Mouse (Mus musculus) CD4-positive, CD25-positive, alpha-beta regulatory T cell, adult 4 months (primary cell): Measurements from ENCODE around the gene Unk. TPM values are rescaled to one million over a fixed set of nuclear protein-coding genes. Genes with fewer than 3 reads are reported as not detected.
A peak's percentile ranks its signal among the peaks of the same experiment; 100 is the strongest.

Source experiments
- ATAC-seq: one replicate; pipeline ENCODE4 v1.8.0; 2017
- polyA plus RNA-seq, 2 experiments: library from polyadenylated mRNA; unstranded; fragments of 100-300 nt; shearing (Covaris generic); gene quantifications; one replicate each; pipeline ENCODE4 v1.2.1; 2017

Gene Unk
- polyA plus RNA-seq, 2 experiments from 2014 or later: 10.4 to 16.1 TPM

DNA sequence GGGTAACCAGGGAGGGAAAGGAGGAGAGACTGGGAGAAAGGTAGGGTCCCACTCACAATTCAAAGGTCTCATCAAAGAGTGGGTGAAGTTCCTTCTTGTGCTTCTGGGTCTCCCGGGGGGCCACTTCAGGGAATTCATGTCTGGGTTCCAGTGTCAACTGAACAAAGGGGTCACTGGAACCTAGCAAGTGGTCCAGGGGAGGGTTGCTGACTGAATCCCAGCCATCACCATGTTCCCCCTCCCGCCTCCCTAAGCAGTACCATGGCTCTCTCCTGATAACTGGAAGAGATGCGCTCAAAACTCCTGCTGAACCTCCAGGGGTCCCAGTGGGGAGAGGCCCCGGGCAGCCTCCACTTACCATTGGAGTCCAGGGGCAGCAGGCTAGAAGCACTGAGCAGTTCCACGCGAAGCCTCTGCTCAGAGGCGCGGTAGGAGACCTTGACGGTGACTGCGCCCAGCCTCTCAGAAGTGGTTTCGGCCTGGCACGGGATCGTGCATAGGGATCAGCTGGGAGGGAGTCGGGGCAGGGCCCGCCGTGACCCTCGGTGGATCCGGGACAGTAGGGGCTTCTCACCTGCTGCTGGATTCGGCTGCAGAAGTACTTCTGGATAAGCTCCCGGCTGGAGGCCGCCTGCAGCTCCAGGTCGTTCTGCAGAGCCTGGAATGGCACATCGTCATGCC lies 34.2 kb downstream of the Unk start:
- ATAC-seq: no peak

DNA sequence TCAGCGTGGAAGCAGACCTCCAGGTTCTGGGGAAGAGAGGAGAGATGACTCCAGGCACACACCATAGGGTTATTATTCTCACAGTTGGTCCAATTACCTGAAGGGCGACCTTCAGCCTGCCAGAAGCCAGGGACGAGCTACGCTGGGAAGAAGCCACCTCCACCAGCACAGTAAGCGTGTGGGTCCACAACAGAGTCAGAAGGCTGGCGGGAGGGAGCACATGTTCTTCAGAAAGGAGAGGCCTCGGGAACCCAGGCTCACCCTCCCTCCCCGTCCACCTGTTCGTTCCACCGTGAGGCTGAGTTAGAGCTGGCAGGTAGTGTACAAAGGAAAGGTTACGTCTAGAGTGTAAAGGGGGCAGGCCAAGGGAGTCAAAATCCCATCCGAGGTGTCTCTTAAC lies 35.2 kb downstream of the Unk start:
- no peak for ATAC-seq

DNA sequence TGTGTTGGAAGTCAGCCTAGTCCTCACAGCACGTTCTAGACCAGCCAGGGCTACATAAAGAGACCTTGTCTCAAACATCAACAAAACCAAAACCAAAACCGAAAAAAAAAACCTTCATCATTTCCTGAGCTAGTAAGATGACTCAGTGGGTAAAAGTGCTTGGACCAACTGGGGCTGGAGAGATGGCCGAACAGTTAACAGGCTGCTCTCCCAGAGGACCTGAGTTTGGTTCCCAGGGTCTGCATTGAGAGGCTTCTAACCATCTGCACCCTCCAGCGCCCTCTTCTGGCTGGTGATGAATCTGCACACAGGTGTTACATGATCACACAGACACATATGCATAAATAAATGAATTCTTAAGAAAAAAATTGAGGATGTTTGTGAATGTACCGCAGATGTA lies 41.4 kb downstream of the Unk start:
- peak; percentile 78 for ATAC-seq

DNA sequence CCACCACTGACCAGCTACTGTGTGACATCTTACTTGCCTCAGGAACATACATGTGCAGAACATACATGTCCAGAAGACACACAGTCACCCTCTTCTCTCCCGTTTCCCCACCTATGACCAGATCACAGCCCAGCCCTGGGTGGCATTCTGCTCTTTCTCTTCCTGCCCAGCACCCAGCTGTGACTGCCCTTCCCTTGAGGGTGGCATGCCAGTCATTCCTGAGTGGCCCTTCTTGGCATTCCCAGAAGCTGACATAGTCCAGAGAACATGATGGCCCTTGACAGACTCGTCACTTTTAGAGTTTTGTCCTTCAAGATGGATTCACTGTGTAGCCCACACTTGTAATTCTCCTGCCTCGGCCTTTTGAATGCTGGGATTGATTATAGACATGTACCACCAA lies 42.5 kb downstream of the Unk start:
- ATAC-seq: no peak

DNA sequence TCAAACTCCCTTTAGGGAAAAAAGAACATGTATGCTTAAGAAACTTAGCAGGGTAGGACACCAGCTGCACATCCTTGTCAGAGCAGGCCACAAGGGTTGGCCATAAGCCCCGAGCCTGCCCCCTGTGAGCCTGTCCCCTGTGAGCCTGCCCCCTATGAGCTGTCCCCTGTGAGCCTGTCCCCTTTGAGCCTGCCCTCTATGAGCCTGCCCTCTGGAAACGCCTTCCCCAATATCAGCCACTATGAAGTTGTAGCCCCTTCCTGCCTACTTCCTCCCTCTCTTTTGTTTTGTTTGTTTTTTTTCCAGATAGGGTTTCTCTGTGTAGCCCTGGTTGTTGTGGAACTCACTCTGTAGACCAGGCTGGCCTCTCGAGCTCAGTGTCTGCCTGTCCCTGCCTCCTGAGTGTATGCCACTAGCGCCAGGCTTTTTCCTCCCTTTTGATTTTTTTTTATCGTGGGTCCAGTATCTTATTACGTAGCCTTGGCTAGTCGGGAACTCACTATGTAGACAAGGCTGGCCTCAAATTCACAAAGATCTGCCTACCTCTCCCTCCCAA lies 44.4 kb downstream of the Unk start:
- ATAC-seq: no peak

DNA sequence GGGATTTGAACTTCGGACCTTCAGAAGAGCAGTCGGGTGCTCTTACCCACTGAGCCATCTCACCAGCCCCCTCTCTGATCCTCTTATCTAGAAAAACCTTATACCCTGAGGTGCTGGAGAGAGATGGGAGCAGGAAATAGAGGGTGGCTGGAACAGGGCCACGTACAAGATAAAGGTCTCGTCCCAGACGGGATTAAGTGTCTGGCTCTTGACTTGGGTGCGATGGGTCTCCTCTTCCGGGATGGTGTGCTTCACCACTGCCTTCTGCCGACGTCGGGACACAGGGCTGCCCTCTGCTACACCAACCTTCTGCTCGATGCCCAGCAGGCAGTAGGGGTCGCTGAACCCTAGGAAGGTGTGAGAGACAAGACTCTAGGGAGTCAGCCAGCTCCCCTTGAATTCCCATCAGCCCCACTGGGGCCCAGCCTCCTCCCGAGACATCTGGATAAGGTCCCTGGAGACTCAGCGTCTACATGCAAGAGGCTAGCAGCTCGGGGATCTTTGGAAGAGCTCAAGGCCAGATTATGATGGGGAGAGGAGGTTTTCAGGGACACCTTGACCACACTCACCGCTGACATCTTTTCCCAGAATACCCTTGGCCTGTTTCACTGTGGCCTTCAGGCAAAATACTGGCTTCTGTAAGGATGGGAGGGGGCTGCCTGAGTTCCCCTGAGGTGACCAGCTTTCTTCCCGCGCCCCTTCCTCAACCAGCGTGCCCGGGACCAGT lies 45.6 kb downstream of the Unk start:
- ATAC-seq: no peak

DNA sequence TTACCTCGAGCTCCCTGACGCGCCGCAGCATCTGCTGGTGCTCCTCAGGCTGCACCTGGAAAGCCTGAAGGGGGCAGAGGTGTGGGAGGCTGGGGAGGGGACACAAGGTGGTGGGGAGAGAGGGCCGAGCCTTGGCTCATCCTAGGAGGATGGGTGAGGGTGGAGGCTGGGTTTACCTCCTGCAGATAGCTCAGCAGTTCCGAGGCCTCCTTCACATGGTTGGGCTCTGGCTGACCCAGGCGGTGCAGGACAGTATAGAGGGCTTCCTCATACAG lies 46.1 kb downstream of the Unk start:
- no peak for ATAC-seq

DNA sequence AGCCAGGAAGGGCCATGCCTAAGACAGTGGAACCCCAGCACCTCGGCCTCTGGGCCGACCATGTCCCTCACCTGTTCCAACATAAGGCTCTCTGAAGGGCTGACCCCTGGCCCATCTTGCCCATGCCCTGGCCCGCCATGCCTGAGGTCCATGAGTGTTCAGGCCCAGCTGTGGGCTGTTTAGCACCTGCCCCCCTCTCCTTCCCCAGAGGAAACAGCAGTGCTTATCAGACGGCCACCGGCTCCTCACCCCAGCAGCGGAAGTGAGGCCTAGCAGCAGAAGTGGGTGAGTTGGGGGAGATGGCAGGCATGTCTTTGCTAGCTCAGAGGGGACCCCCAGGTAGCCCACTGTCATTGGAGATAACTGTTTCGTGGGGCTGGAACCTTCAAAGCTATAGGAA lies 46.7 kb downstream of the Unk start:
- peak; percentile 60 for ATAC-seq

DNA sequence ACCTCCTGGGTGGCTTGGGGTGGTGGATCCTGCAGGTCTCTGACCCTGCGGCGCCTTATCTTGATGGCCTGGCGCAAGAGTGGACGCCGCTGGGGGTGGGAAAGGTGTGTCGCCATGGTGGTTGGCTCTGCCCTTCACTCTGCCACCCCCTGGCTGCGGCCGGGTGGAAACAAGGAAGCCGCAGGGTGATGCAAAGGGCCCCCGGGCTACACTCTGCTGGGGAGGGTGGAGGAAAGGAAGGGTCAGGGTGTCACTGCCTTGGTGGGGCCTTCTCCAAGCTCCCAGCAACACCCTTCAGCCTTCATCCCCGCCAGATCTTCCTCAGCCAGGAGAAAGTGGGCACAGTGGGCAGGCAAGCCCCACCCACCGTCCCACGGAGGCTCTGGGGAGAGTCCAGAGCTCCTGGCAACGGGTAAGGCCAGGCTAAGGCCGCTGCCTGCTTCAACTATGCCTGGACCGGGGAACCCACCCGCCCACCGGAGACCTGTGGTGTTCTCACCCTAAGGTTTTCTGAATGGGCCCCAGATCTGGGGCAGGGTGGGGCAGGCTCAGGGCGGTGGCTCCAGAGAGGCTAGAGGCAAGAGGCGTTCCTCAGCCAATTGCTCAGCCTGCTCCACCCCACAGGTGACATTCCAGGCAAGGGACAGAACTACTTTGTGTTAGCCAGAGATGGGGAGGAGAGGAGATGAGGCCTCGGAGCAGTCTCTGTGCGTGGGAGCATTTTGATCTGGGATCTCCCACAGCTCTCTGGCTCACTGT lies 47.5 kb downstream of the Unk start, which contains the start of gene Unc13d:
Gene Unc13d, minus strand, starts transcription at position 516 of the 759 bp plus-strand sequence.
- peak; percentile 54 for ATAC-seq

DNA sequence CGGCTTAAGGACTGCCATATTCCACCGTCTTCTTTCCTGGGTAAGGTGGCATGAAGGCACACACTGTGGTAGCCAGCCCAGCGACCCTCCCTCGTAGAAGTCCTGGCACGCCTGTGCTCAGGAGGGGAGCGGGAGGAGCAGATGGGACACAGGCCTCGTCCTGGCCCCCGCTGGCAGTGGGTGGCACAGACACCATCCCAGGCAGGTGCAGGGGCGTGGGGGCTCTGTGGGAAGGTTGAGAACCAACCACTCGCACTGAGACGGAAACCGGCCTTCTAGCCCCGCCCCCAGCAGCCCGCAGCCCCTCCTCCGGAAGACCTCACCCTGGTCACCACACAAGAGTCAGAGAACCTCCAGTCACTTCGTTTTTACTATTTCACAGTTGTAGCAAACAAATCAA lies 48.1 kb downstream of the Unk start:
- ATAC-seq: peak; percentile 78

DNA sequence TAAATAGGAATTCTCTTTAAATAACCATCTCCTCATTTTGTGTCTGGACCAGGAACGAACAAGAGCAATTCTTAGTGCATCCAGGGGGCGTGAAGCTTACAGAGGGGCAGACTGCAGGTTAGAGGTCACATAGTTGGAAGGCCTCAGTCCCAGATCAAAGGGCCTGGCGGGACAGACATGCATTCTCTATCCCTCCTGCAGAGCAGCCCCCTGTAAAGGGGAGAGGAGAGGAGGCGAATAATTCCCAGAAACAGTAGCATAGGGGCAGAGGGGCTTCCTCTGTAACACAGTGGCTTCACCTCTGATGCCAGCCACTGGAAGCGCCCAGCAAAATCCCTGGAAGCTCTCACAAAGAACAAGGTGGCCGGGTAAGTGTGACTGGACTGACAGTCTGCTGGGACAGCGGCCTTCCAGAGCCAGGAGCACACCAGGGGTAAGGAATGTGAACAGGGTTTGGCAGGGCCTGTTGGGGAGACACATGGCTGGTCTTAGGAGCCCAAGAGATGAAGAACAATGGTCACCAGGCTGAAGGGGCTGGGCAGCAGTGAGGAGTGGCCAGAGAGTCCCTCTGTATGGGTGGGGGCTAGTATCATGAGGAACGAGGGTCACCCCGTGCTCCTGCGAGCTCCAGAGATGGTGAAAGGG lies 48.7 kb downstream of the Unk start:
- no peak for ATAC-seq

DNA sequence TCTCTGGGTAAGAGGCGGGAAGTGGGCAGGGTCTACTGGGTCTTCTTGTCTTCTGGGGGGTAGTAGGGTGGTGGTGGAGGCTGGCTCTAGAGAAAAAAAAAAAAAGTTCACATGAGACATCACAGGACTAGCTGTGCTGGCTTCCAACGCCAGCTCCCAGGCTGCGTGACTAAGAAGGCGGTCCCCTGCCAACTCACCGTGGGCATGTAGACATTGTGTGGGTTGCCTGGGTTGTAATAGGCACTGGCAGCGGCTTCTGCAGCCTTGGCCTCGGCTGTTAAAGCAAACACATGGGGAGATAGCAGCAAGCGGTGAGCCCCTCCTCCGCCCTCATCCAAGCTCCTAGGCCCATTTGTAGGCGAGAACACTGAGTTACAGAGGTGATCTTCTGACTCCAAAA lies 49.4 kb downstream of the Unk start:
- ATAC-seq: no peak

DNA sequence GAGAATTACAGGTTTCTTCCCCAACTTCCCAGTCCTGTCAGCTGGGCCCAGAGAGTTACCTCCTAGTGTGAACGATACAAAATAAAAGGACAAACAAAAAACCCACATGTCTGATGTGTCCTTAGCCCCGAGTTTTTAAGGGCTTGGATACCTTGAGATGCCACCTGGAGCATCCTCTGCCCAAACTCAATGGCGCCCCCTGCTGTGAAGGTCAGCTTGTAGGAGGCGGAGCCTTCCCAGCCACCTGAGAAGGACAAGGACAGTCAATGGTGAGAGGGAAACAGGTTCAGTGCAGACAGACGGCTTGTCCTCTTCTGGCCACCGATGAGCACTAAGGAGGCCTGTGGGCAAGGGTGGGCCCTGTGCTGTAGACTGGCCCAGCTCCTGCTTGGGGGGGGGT lies 51.0 kb downstream of the Unk start:
- ATAC-seq: no peak

DNA sequence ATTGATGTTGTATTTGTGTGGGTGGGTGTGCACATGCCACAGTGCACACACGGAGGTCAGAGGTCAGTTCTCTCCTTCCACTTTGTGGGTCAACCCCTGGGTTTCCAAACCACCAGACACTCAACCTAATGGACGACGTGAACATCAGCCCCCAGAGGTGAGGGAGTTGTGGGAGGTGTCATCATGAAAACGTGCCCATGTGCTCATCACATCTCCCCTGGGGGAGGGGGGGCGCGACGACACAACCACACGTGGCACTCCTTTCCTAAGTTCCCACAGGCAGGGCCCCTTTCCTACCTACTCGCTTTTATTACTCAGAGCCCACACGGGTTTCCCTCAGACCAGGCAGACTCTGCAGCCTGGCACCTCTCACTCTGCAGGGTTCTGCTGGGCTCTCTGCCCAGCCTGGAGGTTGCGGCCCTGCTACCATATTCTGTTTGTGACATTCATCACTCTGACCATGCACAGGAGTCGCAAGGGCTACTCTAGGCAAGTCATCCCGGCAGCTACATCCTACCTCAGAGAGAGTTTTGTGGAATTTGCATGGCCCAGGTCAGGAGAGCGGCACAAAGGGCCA lies 53.1 kb downstream of the Unk start:
- no peak for ATAC-seq

DNA sequence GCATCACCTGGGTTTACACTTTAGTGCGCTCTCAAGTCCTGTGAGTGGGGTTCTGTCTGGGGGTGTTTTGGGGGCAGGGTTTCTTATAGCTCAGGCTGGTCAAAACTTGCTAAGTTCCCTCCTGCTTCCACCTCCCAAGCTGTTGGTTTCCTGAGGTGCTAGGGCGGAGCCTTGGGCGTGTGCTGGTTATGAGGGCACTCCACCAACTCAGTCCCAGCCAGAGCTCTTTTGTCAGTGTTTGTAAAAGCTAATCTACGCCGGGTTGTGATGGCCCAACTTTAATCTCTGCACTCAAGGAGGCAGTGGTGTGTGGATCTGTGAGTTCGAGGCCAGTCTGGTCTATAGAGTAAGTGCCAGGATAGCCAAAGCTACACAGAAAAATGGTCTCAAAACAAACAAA lies 54.0 kb downstream of the Unk start:
- ATAC-seq: no peak

DNA sequence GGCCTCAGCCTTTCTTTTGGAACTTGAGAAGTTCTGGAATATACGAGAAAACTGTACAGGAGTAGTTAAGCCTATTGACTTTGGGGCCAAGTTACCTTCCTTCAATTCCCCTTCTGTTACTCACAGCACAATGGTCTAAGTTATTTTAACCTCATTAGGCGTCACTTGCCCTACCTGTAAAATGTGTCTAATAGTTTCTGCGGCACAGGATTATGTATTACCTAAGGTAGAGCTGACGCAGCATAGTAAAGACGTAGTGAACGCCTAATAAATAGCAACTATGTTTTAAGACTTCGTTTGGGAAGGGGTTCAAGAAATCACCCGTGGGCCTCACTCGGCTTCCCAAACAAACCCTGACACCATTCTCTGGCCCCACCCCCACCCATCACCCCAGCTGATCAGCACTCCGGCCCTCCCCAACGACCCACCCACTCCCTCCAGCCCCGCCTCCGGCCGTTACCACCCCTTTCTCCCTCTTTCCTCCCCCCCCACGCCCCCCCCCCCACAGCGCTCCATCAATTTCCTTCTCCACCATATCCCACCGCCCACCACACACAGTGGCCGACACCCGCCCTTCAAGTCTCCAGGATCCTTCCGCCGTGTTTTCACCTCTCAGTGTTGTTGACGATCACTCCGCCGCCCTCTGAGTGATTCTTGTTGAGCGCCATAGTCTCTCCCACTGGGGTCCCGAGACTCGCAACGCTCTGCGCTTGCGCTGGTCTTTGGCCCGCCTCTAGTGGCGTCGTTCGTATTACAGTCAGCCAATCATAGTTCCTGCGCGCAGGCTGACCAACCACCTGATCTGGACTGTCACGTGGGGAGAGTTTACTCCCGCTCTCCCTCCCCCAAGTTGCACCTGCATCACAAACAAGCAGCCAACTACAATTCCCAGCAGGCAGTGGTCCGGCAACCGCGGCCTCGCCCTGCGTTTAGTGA lies 56.4 kb downstream of the Unk start, which contains the start of gene Wbp2:
Gene Wbp2, minus strand, starts transcription at position 738 of the 936 bp plus-strand sequence.
- ATAC-seq: peak; percentile 94

DNA sequence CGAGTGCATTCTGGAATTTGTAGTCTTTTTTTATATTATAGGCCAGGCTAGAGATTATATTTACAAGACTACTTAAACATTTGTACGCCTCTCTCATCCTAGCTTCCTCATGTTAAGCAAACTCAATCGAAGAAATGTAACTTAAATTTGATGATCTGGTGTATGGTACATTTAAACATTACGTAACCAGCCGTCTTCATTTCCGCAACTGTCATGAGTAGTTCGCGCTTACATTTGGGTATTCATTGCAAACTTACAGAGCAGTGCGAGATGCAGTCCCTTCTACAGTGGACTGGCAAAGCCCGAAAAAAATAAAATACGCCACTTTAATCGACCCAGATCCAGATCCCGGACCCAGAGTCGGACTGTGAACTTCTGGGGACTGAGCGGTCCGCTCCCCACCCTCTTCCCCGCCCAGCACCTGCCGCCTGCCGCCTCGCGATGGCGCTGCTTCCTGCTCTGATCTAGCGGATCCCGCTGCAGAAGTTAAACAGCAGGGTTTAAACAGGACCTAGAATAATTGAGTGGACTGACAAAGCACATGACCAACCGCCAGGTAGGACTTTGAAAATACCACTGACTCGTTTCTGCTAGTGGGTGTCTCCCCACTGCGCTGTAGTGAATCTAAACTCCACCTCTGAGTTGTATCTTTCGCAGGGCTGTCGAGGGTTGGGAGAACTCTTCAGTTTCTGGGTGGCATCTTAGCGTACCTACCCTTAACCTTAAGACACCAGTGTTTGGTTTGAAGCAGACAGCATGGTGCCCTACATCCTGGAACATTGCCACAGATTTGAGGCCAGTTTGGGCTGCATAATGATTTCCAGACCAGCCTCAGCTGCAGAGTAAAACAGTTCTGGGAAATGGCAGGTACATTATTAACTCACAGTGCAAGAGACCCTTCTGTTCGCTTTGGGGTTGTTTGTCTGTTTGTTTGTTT lies 57.3 kb downstream of the Unk start:
- peak; percentile 59 for ATAC-seq

DNA sequence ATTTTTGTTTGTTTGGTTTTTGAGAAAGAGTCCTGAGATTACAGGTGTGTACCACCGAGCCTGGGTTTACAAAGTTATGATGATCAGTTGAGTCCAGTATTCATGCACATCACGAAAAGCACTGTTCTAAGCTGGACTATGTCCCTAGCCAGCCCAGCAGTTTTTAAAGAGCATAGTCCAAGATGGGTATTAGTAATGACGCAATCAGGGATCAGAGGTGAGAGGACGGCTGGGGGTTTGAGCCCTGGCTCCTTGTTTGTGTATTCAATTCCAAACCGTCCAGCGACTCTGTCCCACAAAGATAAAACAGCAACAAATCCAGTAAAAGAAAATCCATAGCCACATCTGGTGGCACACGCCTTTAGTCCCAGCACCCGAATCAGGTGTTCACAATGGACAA lies 58.1 kb downstream of the Unk start:
- no peak for ATAC-seq

DNA sequence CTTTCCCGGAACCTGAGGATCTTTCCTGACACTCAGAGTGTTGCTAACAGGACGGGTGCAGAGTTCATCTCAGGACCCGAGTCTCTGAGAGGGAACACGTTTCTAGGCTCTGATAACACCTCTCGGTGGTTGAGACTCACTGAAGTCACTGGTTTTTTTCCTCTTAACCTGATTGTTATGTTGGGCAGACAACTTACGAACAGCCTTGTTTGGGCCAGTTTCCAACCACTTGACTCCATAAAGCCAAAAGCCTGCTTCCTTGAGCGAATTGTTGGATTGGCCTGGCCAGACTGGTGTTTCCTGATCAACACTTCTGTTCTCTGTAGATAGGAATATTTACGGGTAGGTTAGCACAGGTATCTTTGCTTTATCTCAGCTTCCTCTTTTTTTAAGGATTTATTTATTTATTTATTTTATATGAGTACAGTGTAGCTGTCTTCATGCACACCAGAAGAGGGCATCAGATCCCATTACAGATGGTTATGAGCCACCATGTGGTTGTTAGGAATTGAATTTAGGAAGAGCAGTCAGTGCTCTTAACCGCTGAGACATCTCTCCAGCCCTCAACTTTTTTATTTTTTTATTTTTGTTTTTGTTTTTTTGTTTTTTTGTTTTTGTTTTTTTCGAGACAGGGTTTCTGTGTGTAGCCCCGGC lies 58.7 kb downstream of the Unk start:
- ATAC-seq: no peak

DNA sequence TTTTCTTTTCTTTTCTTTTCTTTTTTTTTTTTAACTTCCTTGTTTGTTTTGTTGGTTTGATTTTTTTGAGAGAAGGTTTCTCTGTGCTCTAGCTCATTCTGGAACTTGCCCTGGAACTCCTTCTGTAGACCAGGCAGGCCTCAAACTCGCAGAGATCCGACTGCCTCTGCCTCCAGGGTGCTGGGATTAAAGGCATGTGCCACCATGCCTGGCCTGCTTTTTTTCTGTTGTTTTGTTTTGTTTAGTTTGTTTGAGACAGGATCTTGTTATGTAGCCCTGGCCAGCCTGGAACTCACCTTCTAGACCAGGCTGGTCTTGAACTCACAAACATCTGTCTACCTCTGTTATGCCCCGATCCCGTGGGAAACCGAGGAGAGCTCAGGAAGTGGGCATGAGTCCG lies 59.4 kb downstream of the Unk start:
- no peak for ATAC-seq
